Mouse (Mus musculus) C2C12 (cell line): ENCODE measurements around the gene Slit3.

Experiments
- CTCF ChIP-seq: IDR thresholded peaks from one replicate; pipeline ENCODE4 v1.5.1; 2011; ENCODE audit not compliant: control insufficient read depth, insufficient read depth, insufficient read length
- MAX ChIP-seq: IDR thresholded peaks from one replicate; pipeline ENCODE4 v1.6.1; 2011; ENCODE audit warnings: mild to moderate bottlenecking, control low read depth
- USF1 ChIP-seq: IDR thresholded peaks from one replicate; pipeline ENCODE4 v1.6.1; 2011; ENCODE audit warnings: low read depth, mild to moderate bottlenecking, control low read depth, moderate library complexity

DNA sequence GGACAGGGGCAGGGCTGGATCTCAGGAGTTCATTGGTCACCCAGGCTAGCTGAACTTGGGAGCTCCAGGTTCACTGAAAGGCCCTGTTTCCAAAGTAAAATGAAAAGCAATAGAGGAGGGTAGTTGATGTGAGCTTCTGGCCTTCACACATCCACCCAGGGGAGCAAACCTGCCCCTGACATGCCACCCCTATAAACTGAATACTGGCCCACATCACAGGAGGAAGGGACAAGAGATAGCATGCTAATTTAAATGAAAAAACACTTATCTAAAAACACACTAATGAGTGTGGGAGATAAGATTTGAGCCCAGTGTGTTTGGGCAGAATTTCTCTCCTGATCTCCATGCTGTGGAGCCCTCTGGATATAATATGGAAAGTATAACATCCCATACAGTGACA is 475.0 kb downstream of the Slit3 start:
- no peak for TF ChIP-seq MAX
- no peak for TF ChIP-seq CTCF
- TF ChIP-seq USF1, result no peak
